Mouse (Mus musculus) spleen, adult 2 months (tissue): ENCODE measurements around the gene Csrp3.

Experiments used
- CTCF ChIP-seq: fragments of 200-500 bp; IDR thresholded peaks from 2 replicates; pipeline ENCODE4 v1.5.1; 2011; ENCODE audit warnings: mild to moderate bottlenecking, inconsistent platforms; ENCODE audit not compliant: insufficient read depth, insufficient read length, insufficient replicate concordance; ENCODE audit errors: extremely low read depth
- POLR2A ChIP-seq: fragments of 200-500 bp; IDR thresholded peaks from 2 replicates; pipeline ENCODE4 v1.6.1; 2011; ENCODE audit warnings: low read depth, low read length, inconsistent platforms

DNA sequence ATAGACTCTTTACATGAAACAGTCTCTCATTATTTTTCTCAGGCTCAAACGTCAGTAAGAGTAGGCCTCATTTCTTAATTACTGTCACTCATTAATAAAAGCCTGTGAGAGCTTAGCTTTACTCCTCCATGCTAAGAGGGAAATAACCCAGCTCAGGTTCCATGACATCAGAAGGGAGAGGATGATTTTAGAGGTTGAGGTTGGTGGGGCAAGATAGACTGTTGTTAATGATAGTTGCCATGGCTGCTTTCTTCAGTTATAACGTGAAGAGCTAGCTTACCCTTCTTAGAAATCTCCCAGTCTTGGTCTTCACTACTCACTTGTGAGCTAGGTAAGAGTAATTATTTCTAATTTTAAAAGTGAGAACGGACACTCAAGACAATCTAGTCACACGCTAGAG is 57.7 kb downstream of the Csrp3 start:
- no peak for TF ChIP-seq POLR2A
- no peak for TF ChIP-seq CTCF
